Mouse (Mus musculus) lung, adult 18-20 months (tissue): ENCODE results near the gene Pcca.

Source experiments
- DNase-seq, 2 experiments: peaks; one replicate each; pipeline ENCODE4 v3.0.0; 2022; ENCODE audit warnings: mixed read lengths in 2 of 2

Pcca gene

GRCm38 (mm10) chr14:122754311-122754710 is 220.2 kb downstream of the Pcca start:
- no peak for DNase-seq

GRCm38 (mm10) chr14:122755559-122755958 is 221.4 kb downstream of the Pcca start:
- no peak for DNase-seq

GRCm38 (mm10) chr14:122756671-122757070 is 222.5 kb downstream of the Pcca start:
- DNase-seq, result no peak

- DNase-seq, result no peak
Observed at GRCm38 (mm10) chr14:122759890-122760289, 225.8 kb downstream of the Pcca start.

- no peak for DNase-seq
Observed at GRCm38 (mm10) chr14:122760803-122761202, 226.7 kb downstream of the Pcca start.

GRCm38 (mm10) chr14:122762603-122763002 is 228.5 kb downstream of the Pcca start:
- DNase-seq, result no peak

GRCm38 (mm10) chr14:122765951-122766350 is 231.8 kb downstream of the Pcca start:
- DNase-seq, result no peak

- DNase-seq, result no peak
Observed at GRCm38 (mm10) chr14:122766448-122766847, 232.3 kb downstream of the Pcca start.

- no peak for DNase-seq
Observed at GRCm38 (mm10) chr14:122784701-122785100, 250.6 kb downstream of the Pcca start.

- DNase-seq, result no peak
Observed at GRCm38 (mm10) chr14:122788199-122788598, 254.1 kb downstream of the Pcca start.

GRCm38 (mm10) chr14:122790111-122790510 is 256.0 kb downstream of the Pcca start:
- DNase-seq, result no peak

- no peak for DNase-seq
Observed at GRCm38 (mm10) chr14:122793368-122793767, 259.2 kb downstream of the Pcca start.

- DNase-seq, result no peak
Observed at GRCm38 (mm10) chr14:122800296-122800695, 266.2 kb downstream of the Pcca start.

GRCm38 (mm10) chr14:122821002-122821401 is 286.9 kb downstream of the Pcca start:
- DNase-seq, result no peak

GRCm38 (mm10) chr14:122823791-122824190 is 289.7 kb downstream of the Pcca start:
- DNase-seq, result no peak

GRCm38 (mm10) chr14:122825464-122825863 is 291.3 kb downstream of the Pcca start:
- DNase-seq, result no peak

- DNase-seq, result no peak
Observed at GRCm38 (mm10) chr14:122830433-122830832, 296.3 kb downstream of the Pcca start.

GRCm38 (mm10) chr14:122833666-122834065 is 299.5 kb downstream of the Pcca start:
- no peak for DNase-seq

- no peak for DNase-seq
Observed at GRCm38 (mm10) chr14:122834753-122835152, 300.6 kb downstream of the Pcca start.

GRCm38 (mm10) chr14:122835487-122836190 is 301.5 kb downstream of the Pcca start:
- no peak for DNase-seq

- DNase-seq, result no peak
Observed at GRCm38 (mm10) chr14:122836221-122836620, 302.1 kb downstream of the Pcca start.

- DNase-seq, result no peak
Observed at GRCm38 (mm10) chr14:122837018-122837417, 302.9 kb downstream of the Pcca start.

GRCm38 (mm10) chr14:122852506-122853057 is 318.5 kb downstream of the Pcca start:
- no peak for DNase-seq

GRCm38 (mm10) chr14:122859792-122860191 is 325.7 kb downstream of the Pcca start:
- no peak for DNase-seq

- DNase-seq, result no peak
Observed at GRCm38 (mm10) chr14:122862623-122863022, 328.5 kb downstream of the Pcca start.
